Mouse (Mus musculus) hindbrain, embryonic 14.5 days (tissue): ENCODE data around the gene Tex101. TPM values are rescaled to one million over a fixed set of nuclear protein-coding genes. Genes with fewer than 3 reads are reported as not detected.

Experiments
- ATAC-seq: fragments of 200-750 bp; cut with Nextera tagmentation; 2 replicates; pipeline ENCODE4 v1.8.0; 2017; ENCODE audit warnings: moderate number of reproducible peaks, mild to moderate bottlenecking, moderate TSS enrichment, moderate library complexity; ENCODE audit not compliant: low FRiP score
- DNase-seq: peaks from one replicate; pipeline ENCODE4 v3.0.0-alpha.2; 2015; ENCODE audit warnings: low spot score
- H3K27ac ChIP-seq: fragments of 300-500 bp; sonication (generic); 2 replicates; pipeline ENCODE4 v1.5.1; 2014; ENCODE audit warnings: mild to moderate bottlenecking, moderate library complexity
- H3K27me3 ChIP-seq: fragments of 300-500 bp; sonication (generic); 2 replicates; pipeline ENCODE4 v1.6.1; 2014; ENCODE audit warnings: mild to moderate bottlenecking, low read length, mixed read lengths; ENCODE audit not compliant: control insufficient read depth, insufficient read depth
- H3K36me3 ChIP-seq: fragments of 300-500 bp; sonication (generic); replicated peaks from 2 replicates; pipeline ENCODE4 v1.6.1; 2014; ENCODE audit not compliant: control insufficient read depth, insufficient read depth
- H3K4me1 ChIP-seq: fragments of 300-500 bp; sonication (generic); replicated peaks from 2 replicates; pipeline ENCODE4 v1.6.1; 2014; ENCODE audit warnings: antibody characterized with exemption, low read length, mixed read lengths; ENCODE audit not compliant: control insufficient read depth, insufficient read depth
- H3K4me2 ChIP-seq: fragments of 300-500 bp; sonication (generic); replicated peaks from 2 replicates; pipeline ENCODE4 v1.6.1; 2014; ENCODE audit warnings: mild to moderate bottlenecking, moderate library complexity
- H3K4me3 ChIP-seq: fragments of 300-500 bp; sonication (generic); replicated peaks from 2 replicates; pipeline ENCODE4 v1.5.1; 2014; ENCODE audit warnings: mild to moderate bottlenecking, low read length
- H3K9ac ChIP-seq: fragments of 300-500 bp; sonication (generic); 2 replicates; pipeline ENCODE4 v1.6.1; 2014
- H3K9me3 ChIP-seq: fragments of 300-500 bp; sonication (generic); 2 replicates; pipeline ENCODE4 v1.6.1; 2016; ENCODE audit warnings: low read length; ENCODE audit not compliant: control insufficient read depth
- WGBS: fragments of 180-500 bp; shearing (Covaris S2); extraction: QIAGEN DNeasy Blood & Tissue Kit; methylation state at CpG from one replicate; pipeline ENCODE4 v1.1.7; 2014; 5-methylcytosine and 5-hydroxymethylcytosine counted together
- polyA plus RNA-seq: library from polyadenylated mRNA; unstranded; fragments of >200 nt; fragmentation: Nextera tagmentation; extraction: Ambion mirVana; gene quantifications from 2 replicates; pipeline ENCODE4 v1.2.1, GENCODE M21; 2014

Tex101 gene
- polyA plus RNA-seq, 1 experiment from 2014 or later = not detected

DNA sequence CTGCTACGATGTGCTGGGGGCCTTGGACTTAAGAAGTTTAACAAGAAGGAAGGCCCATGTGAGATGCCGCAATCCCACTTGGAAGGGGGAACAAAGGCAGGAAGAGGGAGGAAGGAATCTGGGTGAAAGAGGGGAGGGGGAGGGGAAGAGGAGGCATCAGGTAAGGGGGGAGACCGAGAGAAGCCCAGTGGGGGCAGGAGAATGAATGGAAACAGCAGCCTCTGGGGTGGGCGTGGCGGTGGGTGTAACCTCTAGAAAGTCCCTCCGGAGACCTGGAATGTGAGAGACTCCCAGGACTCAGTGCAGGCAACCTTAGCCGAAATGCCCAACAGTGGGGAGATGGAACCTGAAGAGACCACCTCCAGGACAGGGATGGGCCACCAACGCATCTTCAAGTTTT, 12.2 kb downstream of the Tex101 start:
- H3K36me3 ChIP-seq = no peaks in the 10 kb centered on the region
- 46% methylated on average over 8 of the region's 8 CpGs for WGBS
- DNase-seq (no peak), ATAC-seq (no peak)
- H3K27me3 ChIP-seq = no peaks in the 10 kb centered on the region
- H3K4me1 ChIP-seq = no peaks in the 10 kb centered on the region
- no peak overlapping the region for H3K27ac ChIP-seq
- H3K4me3 ChIP-seq = no peak overlapping the region
- no peaks in the 10 kb centered on the region for H3K9me3 ChIP-seq
- H3K4me2 ChIP-seq = no peak overlapping the region
- H3K9ac ChIP-seq = no peak overlapping the region

- H3K9ac ChIP-seq = no peak overlapping the region
- no peaks in the 10 kb centered on the region for H3K36me3 ChIP-seq
- no peaks in the 10 kb centered on the region for H3K27me3 ChIP-seq
- no peak overlapping the region for H3K4me2 ChIP-seq
- H3K4me1 ChIP-seq = no peaks in the 10 kb centered on the region
- DNase-seq (peak; percentile 91), ATAC-seq (peak; percentile 64; the same call in 1 of the 2 replicates)
- no peak overlapping the region for H3K4me3 ChIP-seq
- no peak overlapping the region for H3K27ac ChIP-seq
- 16% methylated on average over 8 of the region's 8 CpGs for WGBS
- no peaks in the 10 kb centered on the region for H3K9me3 ChIP-seq
Measured at GRCm38 (mm10) chr7:24662575-24662974, 13.9 kb downstream of the Tex101 start.

GRCm38 (mm10) chr7:24661118-24661904, 15.2 kb downstream of the Tex101 start:
- H3K4me2 ChIP-seq = no peak overlapping the region
- 74% methylated on average over 17 of the region's 17 CpGs for WGBS
- no peaks in the 10 kb centered on the region for H3K9me3 ChIP-seq
- H3K4me1 ChIP-seq = no peaks in the 10 kb centered on the region
- H3K36me3 ChIP-seq = no peaks in the 10 kb centered on the region
- ATAC-seq (no peak), DNase-seq (no peak)
- no peak overlapping the region for H3K9ac ChIP-seq
- H3K4me3 ChIP-seq = no peak overlapping the region
- no peak overlapping the region for H3K27ac ChIP-seq
- H3K27me3 ChIP-seq = no peaks in the 10 kb centered on the region

- H3K27ac ChIP-seq = no peak overlapping the region
- ATAC-seq = no peak
Measured at GRCm38 (mm10) chr7:24659737-24660357, 16.6 kb downstream of the Tex101 start.

DNA sequence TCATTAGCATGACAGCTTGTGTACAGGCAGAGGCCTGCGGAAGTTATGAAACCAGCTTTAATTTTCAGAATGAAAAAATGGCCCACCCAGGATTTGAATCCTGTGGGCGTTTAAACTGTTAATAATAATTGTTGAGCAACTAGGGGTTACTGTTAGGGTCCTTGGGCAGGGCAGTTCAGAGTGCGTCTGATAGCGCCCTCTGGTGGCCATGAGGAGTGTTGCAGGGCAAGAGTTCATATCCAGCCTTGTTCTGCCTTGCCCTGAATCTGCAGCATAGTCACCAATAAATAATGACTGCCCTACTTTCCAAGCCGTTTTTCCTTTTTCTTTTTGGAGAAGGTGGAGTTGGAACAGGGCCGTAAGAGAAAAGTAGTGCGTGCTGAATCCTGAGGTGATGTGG, 22.8 kb downstream of the Tex101 start:
- H3K36me3 ChIP-seq = no peaks in the 10 kb centered on the region
- WGBS = 27% methylated on average over 7 of the region's 7 CpGs
- H3K9ac ChIP-seq = no peak overlapping the region
- no peaks in the 10 kb centered on the region for H3K4me1 ChIP-seq
- no peak overlapping the region for H3K4me2 ChIP-seq
- H3K27me3 ChIP-seq = no peaks in the 10 kb centered on the region
- H3K9me3 ChIP-seq = no peaks in the 10 kb centered on the region
- H3K4me3 ChIP-seq = no peak overlapping the region
- H3K27ac ChIP-seq = no peak overlapping the region
- peak; percentile 50 for DNase-seq
- no peak for ATAC-seq

More at GRCm38 (mm10) chr7:24659737-24660357, 16.6 kb downstream of the Tex101 start:
- WGBS = 58% methylated on average over 12 of the region's 12 CpGs
- no peaks in the 10 kb centered on the region for H3K4me1 ChIP-seq
- H3K27me3 ChIP-seq = no peaks in the 10 kb centered on the region
- no peak overlapping the region for H3K4me2 ChIP-seq
- H3K9me3 ChIP-seq = no peaks in the 10 kb centered on the region
- no peak overlapping the region for H3K4me3 ChIP-seq
- no peak for DNase-seq
- no peak overlapping the region for H3K9ac ChIP-seq
- no peaks in the 10 kb centered on the region for H3K36me3 ChIP-seq

DNA sequence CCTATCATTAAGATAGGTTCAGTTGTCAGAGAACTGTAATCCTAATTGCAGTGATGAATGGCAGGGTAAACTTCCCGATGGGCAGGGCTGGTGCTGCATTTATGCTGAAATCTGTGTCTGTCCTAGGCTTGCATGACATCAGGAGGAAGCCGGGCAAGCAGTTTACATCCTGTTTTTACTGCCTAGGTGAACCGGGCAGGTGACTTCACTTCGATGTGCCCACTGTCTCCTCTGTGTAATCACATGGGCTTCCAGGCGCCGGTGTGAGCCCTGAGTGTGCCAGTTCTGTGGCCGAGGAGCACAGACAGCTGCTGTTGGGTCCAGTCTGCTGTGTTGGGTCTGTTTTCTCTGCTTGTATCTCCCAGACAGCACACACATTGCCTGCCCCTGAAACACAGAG, 30.0 kb downstream of the Tex101 start:
- H3K4me3 ChIP-seq = no peak overlapping the region
- H3K4me2 ChIP-seq = no peak overlapping the region
- H3K4me1 ChIP-seq = no peaks in the 10 kb centered on the region
- H3K27ac ChIP-seq = no peak overlapping the region
- no peaks in the 10 kb centered on the region for H3K36me3 ChIP-seq
- no peaks in the 10 kb centered on the region for H3K9me3 ChIP-seq
- DNase-seq (no peak), ATAC-seq (no peak)
- no peak overlapping the region for H3K9ac ChIP-seq
- H3K27me3 ChIP-seq = peaks cover 3% of the 10 kb centered on the region; the same call in 1 of the 2 replicates
- 78% methylated on average over 7 of the region's 7 CpGs for WGBS

GRCm38 (mm10) chr7:24644996-24645395, 31.5 kb downstream of the Tex101 start:
- no peaks in the 10 kb centered on the region for H3K36me3 ChIP-seq
- WGBS = 69% methylated on average over 7 of the region's 7 CpGs
- no peak overlapping the region for H3K27ac ChIP-seq
- H3K27me3 ChIP-seq = peaks cover 17% of the 10 kb centered on the region
- ATAC-seq (no peak), DNase-seq (no peak)
- H3K4me2 ChIP-seq = no peak overlapping the region
- H3K9ac ChIP-seq = no peak overlapping the region
- H3K4me1 ChIP-seq = no peaks in the 10 kb centered on the region
- H3K4me3 ChIP-seq = no peak overlapping the region
- no peaks in the 10 kb centered on the region for H3K9me3 ChIP-seq

DNA sequence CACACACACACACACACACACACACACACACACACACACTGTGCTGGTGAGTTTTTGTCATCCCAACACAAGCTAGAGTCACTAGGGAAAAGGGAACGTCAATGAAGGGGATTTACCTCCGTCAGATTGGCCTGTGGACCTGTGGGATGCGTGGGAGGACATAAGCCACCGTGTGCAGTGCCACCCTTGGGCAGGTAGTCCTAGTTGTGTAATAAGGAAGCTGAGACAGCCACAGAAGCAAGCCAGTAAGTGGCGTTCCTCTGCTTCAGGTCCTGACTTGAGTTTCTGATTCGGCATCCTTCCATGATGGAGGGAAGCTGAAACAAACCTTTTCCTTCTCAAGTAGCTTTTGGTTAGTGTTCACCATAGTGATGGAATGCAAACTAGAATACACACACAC, 32.0 kb downstream of the Tex101 start:
- no peaks in the 10 kb centered on the region for H3K9me3 ChIP-seq
- H3K4me3 ChIP-seq = no peak overlapping the region
- WGBS = 84% methylated on average over 6 of the region's 6 CpGs
- no peaks in the 10 kb centered on the region for H3K4me1 ChIP-seq
- no peak overlapping the region for H3K9ac ChIP-seq
- H3K36me3 ChIP-seq = no peaks in the 10 kb centered on the region
- no peak overlapping the region for H3K27ac ChIP-seq
- H3K4me2 ChIP-seq = no peak overlapping the region
- no peak for DNase-seq
- peaks cover 22% of the 10 kb centered on the region for H3K27me3 ChIP-seq
- no peak for ATAC-seq

- Histone ChIP-seq H3K36me3 (no peaks in the 10 kb centered on the region), H3K4me1 (peaks cover 6% of the 10 kb centered on the region; the same call in 1 of the 2 replicates), H3K27me3 (peaks cover 42% of the 10 kb centered on the region), H3K9ac (no peak overlapping the region), H3K4me2 (no peak overlapping the region), H3K9me3 (no peaks in the 10 kb centered on the region), H3K4me3 (no peak overlapping the region), H3K27ac (no peak overlapping the region)
- ATAC-seq = no peak
- WGBS = 6% methylated on average over 9 of the region's 9 CpGs
- DNase-seq = peak; percentile 34
Measured at GRCm38 (mm10) chr7:24642491-24642890, 34.0 kb downstream of the Tex101 start.
